18 mouse cellular contexts compared by ENCODE assay signal in the genomic region with DNA sequence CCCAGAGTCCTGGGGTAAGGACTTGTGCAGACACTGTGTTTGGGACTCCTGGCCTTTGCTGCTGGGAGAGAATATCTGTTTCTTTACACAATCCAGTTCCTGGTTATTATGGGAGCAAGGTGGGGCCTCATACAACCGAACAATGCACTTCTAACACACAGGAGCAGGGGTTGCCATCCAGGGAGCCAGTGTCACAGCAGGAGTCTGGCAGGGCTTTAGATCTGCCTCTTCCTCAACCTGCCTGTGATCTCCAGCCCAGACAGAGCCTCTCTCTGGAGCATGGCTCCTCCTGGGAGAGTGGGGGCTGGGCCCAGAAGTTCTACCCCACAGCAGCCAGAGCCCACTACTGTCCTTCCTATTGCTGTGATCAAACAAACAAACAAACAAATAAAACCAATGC.
"Had no signal": no experiment of that assay in that cellular context is flagged by ENCODE, and none has a peak within 500 bp of the region (broad histone marks: within the 10 kb centered on the region; RNA-seq: fewer than 3 reads in every experiment).

No protein-coding gene starts in this region.

- H3K9me3 ChIP-seq: neural tube, embryonic 12.5 days; stomach, embryonic 15.5 days had no signal

- H3K27ac ChIP-seq: liver, embryonic 14.5 days; neural tube, embryonic 12.5 days; stomach, embryonic 15.5 days; stomach, postnatal 0 days had no signal

- H3K9ac ChIP-seq: liver, embryonic 14.5 days; lung, embryonic 14.5 days; neural tube, embryonic 12.5 days; stomach, embryonic 15.5 days had no signal

- H3K36me3 ChIP-seq: neural tube, embryonic 12.5 days; stomach, embryonic 15.5 days had no signal

- H3K4me1 ChIP-seq: stomach, embryonic 15.5 days had no signal

- ATAC-seq: midbrain, embryonic 16.5 days had no signal

- DNase-seq: lung, adult 18-20 months; lung, embryonic 14.5 days; lung, postnatal 10 days; lung, postnatal 4 days; midbrain, embryonic 14.5 days; retina, postnatal 1 day; right cerebral cortex, adult 18-20 months; right cerebral cortex, postnatal 25 days; thymus, adult 2 months; thymus, postnatal 25 days; thymus, postnatal 4 days had no signal

- H3K4me3 ChIP-seq: myocyte; neural tube, embryonic 12.5 days; stomach, embryonic 15.5 days had no signal

- H3K27me3 ChIP-seq: stomach, embryonic 15.5 days had no signal

- H3K4me2 ChIP-seq: lung, embryonic 14.5 days; midbrain, embryonic 11.5 days; neural tube, embryonic 12.5 days; stomach, embryonic 15.5 days had no signal
